Mouse (Mus musculus) right cerebral cortex, postnatal 4 days (tissue): ENCODE measurements at regions not wholly inside any gene's neighbourhood (a gene's known extent, or its start where the extent isn't known, plus 50 kb on each side); places are given as distances from the start of the nearest gene placed in this dataset.

ENCODE experiments used
- DNase-seq: peaks from one replicate; pipeline ENCODE4 v3.0.0-alpha.2; 2022

DNA sequence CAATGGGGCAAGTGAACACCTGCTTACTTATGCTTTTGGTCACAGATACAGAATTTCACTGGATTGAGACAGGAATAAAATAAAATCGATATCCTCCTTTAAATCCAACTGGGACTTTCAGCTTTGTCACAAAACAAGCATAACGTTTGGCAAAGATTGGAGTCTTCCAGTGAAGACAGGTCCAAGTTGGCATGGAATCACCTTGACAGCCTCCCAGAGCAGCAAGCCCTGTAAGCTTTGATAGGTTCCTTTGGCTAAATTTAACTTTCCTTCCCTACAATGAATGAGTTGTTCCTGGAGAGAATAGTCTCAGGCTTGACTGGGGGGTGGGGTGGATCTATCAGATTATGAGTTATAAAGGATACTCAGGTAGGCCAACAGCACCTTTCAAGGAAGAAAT lies 302.1 kb upstream of the Epha3 start:
- DNase-seq: no peak

DNA sequence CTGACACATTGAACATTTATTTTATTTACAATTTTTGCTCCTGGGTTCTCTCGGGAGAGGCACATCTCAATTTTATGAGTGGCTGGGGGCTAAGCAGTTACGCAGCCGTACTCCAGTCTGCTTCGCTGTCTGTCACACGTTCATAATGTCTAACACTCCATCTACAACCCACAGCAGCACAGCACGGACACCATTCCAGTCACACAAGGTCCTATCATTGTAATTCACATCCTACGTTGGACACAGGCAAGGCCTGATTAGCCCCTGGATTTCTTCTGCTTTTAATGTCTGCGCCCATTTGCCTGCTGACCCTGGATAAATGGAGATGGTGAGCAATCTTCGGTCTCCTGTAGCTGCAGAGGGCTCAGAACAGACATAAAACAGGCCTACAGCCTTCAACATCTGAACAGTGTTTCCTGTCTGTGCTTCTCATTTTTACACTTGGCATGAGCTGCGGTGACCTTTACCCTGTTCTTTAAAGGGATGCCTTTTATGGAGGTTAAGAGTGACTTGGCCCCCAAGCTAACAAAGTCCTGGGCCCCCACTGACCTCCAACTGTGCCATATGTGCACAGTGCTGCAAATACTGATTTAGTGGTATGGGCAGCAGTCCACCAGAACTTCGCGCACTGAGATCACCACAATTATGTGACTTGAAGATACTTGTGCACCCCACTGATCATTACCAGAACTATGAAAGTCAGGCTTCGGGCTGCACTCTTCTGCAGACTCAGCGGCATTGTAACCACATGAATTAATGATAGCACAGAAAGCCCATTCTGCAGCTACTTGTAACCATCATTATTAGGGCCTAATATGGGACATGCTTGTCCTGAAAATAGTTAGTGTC lies 281.9 kb upstream of the Epha3 start:
- no peak for DNase-seq
